Mouse (Mus musculus) monocyte, adult 2 months (primary cell): ENCODE results near the gene Jph2.

Experiments
- DNase-seq, 2 experiments: peaks; one replicate each; pipeline ENCODE4 v3.0.0; 2022; ENCODE audit warnings: low spot score in 2 of 2, low read depth in 1 of 2

Gene Jph2

DNA sequence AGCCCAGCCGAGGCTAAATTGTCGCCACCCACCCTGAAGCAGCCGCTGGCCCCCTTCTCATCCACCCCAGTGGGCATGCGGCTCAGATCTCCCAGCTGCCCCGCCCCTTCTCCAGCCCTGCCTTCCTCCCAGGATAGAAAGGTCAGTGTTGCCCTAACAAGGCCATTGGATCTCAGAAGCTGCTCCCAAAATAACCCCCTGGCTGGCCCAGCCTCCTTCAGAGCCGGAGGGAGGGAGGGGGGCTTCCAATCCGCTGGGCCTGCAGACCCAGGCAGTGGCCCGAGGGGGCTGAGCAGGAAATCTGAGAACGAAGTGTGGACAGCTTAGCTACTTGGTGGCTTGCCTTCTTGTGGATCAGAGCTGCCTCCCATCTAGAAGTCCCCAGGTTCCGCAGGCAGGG is at the start of gene Jph2:
Jph2 (minus strand) TSS at position 89 of the 400 bp plus-strand sequence.
- DNase-seq: no peak

GRCm38 (mm10) chr2:163447375-163447774 is 49.6 kb upstream of the Jph2 start:
- DNase-seq: no peak

DNA sequence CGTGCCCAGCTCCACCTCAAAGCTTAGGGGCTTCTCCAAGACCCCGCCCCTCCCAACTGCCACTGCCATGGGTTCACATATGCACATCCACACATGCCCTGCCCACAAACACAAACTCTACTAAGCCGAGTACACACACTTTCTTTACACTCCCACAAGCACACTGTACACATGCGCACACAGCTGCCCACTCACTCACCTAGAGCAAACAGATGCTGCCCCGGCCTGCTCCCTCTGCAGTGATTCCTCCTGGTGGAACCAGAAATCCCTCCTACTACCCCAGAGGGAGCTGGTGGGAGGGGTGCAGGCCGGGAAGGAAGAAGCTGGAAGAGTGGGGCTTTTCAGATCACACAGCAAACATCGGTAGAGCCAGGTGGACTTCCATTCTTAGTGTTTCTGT is 46.2 kb upstream of the Jph2 start:
- DNase-seq: no peak

- DNase-seq: no peak
Measured at GRCm38 (mm10) chr2:163443543-163443942, 45.8 kb upstream of the Jph2 start.

- no peak for DNase-seq
Measured at GRCm38 (mm10) chr2:163439488-163439887, 41.7 kb upstream of the Jph2 start.

DNA sequence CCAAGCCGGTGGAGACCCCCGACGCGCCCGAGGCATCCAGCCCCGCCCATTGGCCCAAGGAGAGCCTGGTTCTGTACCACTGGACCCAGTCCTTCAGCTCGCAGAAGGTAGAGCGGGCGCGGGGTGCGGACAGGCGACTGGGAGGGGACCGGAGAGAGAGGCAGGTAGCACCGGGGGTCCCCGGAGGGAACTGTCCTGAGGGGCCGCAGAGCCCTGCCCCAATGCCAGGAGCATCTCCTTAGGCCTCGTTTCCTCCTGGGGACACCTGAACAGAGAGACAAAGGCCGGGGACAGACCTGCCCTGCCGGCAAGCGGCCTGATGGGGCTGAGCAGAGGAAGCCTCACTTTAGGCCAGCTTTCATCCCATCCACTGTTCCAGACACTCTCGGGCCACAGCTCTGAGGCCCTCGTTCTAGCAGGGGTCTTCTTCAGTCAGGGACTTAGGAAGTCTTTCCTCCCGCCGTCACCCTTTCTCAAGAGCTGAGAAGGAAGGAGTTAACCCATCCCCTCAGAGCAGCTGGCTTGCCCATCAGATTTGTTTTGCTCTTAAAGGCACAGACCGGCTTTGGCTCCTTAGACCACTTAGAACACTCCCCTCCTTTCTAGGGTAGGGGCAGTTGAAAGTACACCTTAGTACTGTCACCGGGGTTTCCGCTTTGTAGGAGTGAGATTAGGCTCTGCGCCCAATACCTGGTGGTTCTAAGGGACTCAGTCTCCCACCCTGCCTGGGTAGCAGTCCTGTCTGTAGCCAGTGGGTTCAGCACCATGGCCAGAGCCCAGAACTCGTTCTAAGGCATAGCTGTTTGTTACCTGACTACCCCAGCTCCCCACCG is 41.0 kb upstream of the Jph2 start:
- DNase-seq: no peak

DNA sequence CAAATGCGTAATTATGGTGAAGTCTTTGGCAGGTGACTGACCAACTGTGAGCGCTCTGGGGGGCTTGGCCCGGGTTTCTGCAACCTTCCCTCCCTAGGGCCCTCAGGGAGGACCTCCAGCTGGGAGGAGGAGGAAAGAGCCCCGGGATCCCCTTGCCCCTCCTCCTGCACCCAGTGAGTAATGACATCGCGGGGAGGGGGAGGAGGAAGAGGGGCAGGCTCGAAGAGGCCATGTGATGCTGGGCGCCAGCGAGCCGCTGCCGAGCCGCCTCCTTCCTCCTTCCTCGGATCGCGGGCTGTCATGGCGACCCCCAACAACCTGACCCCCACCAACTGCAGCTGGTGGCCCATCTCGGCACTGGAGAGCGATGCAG is 40.4 kb upstream of the Jph2 start, which contains the start of gene Gdap1l1:
Gdap1l1 (plus strand) TSS at position 231 of the 373 bp plus-strand sequence.
- no peak for DNase-seq

DNA sequence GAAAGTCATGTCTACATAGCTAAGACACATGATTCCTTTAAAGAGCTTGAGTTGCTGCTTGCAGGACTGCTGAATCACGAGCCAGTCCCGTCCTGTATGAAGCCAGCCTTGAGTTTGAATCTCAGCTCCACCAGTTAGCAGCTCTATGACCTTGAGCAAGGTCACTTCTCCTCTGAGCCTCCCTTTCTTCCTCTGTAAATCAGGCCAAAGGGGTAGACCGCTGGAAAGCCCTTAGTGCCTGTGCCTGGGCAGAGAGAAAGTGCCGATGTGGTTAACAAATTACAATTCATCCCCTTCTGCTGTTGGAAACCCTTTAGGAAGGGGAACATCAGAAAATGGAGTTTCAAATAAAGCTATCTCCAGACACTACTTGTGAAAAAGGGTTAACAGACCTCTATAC is 40.0 kb upstream of the Jph2 start:
- DNase-seq: no peak

DNA sequence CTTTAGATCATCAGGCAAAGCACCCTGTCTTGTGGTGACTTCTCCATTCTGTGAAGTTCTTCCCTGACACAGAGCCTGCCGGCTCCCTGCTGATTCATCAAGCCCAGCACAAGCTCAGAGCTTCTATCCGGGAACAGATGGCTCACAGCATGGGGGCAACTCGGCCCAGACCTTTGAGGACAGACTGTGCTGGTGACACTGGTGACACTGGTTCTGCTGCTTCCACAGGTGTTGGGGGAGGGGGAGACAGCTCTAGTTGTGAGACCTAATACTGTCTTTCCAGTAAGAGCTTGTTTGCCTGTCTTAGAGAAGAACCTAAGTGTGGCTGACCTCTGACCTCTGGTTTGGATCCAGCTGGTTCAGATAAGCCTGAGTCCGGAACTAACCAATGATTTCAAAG is 36.2 kb upstream of the Jph2 start:
- no peak for DNase-seq

GRCm38 (mm10) chr2:163431289-163431688 is 33.5 kb upstream of the Jph2 start:
- DNase-seq: no peak

DNA sequence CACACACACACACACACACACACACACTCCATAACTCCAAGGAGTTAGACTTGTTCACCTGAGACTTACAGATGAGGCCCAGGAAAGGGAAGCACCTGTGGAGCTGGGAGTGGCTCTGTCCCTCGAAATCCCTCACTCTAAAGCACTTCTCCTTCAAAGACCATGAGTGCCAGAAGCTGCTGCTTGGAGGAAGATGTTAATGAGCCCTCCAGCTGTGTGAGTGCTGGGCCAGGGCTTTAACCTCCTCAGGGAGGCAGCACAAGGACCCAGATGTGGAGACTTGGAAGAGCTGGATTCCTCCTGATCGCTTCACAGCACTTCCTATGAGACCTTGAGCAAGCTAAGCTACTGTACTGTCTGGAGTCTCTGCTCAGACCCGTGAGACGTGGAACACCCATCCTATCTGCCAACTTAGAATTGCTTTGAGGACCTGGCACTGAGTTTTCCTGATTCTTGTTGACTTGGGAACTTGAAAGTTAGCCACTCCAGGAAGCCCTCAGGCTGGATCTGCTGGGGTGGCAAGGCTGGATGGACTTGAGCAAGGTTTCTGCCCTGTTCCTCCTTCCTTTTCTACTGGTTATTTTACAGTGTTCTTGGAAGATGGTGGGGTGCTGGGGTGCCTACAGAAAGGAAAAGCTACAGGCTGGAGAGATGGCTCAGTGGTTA is 30.7 kb upstream of the Jph2 start:
- DNase-seq: no peak

DNA sequence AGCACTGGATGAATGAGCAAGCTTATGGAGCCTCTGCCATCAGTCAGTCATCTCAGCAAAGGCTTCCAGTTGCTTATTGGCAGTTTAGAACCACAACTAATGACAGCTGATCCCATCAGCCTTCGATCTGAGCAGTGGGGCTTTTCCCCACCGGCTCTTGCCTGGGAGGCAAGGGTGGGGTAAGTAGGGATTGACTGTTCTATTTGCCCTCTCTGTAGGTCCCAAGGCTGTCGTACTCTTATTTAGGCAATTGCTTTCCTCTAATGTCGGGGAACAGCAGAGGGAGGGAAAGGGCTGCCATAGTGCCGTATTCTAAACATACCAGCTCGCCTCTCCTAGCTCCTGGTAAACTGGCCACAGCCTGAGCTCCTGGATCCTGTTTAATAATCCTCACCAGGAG is 26.8 kb upstream of the Jph2 start, which contains the start of gene Oser1:
Oser1 (minus strand) TSS at position 101 of the 400 bp plus-strand sequence.
- DNase-seq: no peak

- no peak for DNase-seq
Measured at GRCm38 (mm10) chr2:163422895-163423660, 25.3 kb upstream of the Jph2 start.

DNA sequence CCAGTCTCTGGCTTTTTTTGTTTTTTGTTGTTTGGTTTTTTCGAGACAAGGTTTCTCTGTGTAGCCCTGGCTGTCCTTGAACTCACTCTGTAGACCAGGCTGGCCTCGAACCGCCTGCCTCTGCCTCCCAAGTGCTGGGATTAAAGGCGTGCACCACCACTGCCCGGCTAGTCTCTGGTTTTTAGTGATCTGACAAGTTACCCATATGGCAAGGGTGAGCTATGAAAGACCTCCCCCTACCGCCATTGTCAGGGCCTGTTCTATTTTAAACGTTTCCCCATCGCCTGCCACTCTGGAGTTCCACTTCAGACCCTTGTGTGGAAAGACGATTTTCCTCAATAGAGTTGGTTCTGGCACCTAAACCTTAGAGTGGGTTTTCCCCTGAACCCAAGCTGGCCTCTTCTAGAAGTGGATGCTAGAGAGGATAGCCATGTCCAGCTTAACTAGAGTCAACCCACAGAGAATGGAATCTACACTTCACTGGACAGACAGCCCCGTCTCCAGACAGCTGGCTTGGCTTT is 22.6 kb upstream of the Jph2 start:
- no peak for DNase-seq

GRCm38 (mm10) chr2:163419346-163420045 is 21.7 kb upstream of the Jph2 start:
- DNase-seq: peak; percentile 99 to 100

DNA sequence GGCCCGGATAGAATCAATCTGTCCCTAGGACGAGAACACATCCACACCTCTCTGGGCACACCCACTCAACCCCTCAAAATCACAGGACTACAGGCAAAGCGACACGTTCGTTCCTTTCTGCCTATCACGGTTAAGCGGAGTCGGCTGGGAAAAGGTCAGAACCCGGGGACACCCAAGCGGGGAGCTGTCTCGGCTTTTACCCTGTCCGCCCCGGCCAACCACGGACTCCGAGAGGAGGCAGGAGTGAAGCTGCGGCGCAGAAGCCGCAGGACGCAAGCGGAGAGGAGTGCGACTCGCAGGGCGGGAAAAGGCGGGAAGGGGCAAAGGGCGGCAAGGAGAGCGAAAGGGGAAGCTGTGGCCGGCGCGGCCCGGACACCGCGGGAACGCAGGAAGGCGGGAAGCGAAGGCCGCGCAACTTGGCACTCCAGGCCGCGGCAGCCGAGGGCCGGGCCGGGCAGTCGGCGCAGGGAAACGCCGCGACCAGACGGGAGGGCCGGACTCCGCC is 21.1 kb upstream of the Jph2 start:
- DNase-seq: peak; percentile 60 to 71

DNA sequence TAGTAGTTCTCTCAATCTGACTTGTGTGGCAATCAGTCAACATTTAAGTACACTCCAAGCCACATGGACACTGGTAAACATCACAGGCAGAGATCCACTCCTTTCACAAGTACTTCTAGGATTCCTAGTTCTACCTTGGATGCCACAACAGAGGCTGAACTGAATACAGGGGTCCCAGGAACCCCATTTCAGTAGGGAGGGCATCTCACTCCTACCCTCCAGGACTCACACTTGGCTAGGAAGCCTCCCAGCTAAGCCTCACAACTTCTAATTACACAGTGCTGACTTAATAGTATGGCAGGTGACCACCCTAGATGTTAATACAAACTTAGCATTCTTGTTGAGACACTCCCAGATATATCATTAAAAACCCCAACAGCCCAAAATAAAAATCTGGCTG is 20.0 kb upstream of the Jph2 start:
- DNase-seq: no peak

DNA sequence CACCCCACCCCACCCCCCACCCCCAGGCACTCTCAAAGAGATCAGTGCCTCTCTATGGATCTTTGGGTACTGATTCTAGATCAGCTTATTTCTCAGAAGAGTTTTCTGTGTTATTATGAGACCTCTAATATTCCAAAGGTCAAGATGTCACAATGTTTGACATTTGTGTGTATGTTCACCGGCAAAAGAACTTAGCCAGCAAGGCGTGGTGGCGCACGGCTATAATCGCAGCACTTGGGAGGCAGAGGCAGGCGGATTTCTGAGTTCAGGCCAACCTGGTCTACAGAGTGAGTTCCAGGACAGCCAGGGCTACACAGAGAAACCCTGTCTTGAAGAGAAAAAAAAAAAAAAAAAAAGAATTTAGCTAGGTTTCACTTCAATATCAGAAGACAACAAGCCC is 19.2 kb upstream of the Jph2 start:
- no peak for DNase-seq

- no peak for DNase-seq
Measured at GRCm38 (mm10) chr2:163412846-163413590, 15.2 kb upstream of the Jph2 start.

DNA sequence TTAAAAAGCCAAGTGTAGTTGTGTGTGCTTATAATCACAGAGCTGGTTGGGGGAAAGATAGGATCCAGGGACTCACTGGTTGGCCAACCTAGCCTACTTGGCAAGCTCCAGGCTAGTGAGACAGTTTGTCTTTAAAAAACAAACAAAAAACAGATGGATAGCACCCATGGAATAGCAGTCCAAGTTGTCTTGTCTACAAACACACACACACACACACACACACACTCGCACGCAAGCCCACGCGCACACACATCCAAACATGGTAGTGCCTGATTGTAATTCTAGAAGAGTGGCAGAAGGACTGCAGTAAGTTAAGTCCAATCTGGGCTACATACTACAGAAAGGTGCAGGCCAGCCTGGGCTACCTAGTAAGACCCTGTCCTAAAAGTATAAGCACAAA is 14.6 kb upstream of the Jph2 start:
- DNase-seq: no peak
